Mouse (Mus musculus) heart, postnatal 10 days (tissue): Measurements from ENCODE around the gene Cry2. TPM values are rescaled to one million over a fixed set of nuclear protein-coding genes. Genes with fewer than 3 reads are reported as not detected.

Experiments used
- microRNA-seq, 2 experiments: library from miRNA; unstranded; fragments of <30 nt; microRNA quantifications; one replicate each; pipeline ENCODE4 v1.2.0; 2022
- total RNA-seq, 2 experiments: library from RNA; stranded (reverse); gene quantifications; 2 replicates each; pipeline ENCODE4 v1.2.3; 2021

Cry2 gene
- total RNA-seq, 2 experiments from 2014 or later = 25.6 to 30.9 TPM

Small RNAs within 50 kb of the gene (microRNA-seq; reads per million reads assigned to microRNA genes)
- 0 reads per million in 2 experiments for gene Mir7000

Other genes starting within 250 kb of the Cry2 start
- gene Pex16, start 59.4 kb downstream of the Cry2 start, total RNA-seq = 10 to 100 TPM; 23.0 to 29.8 TPM
- under 1 TPM; 0.10 to 0.99 TPM for gene Large2, start 59.2 kb downstream of the Cry2 start, total RNA-seq
- 1 to 10 TPM; 2.0 to 2.1 TPM for gene 1700029I15Rik, start 51.5 kb downstream of the Cry2 start, total RNA-seq
- 10 to 100 TPM in 1 of 2 experiments, 1 to 10 TPM in 1; 9.3 to 10.3 TPM for gene Mapk8ip1, start 32.8 kb downstream of the Cry2 start, total RNA-seq
- 1 to 10 TPM; 6.7 to 6.9 TPM for gene Slc35c1, start 26.5 kb upstream of the Cry2 start, total RNA-seq
- gene Chst1, start 165.7 kb upstream of the Cry2 start, total RNA-seq = 1 to 10 TPM; 6.1 to 6.5 TPM